Comparison of ENCODE assay signal across 18 mouse cellular contexts in genomic region chr17:55949400-55949799, GRCm38 (mm10). TPM values are rescaled to one million over a fixed set of nuclear protein-coding genes. Genes with fewer than 3 reads are reported as not detected.
DNase-seq lines count a peak whose midpoint lies in the region; ATAC-seq and TF ChIP-seq lines count a peak whose summit lies in the region.
"Had no signal": no experiment of that assay in that cellular context is flagged by ENCODE, and none has a peak within 500 bp of the region (broad histone marks: within the 10 kb centered on the region; RNA-seq: fewer than 3 reads in every experiment).

Gene Zfp119b, minus strand, starts transcription at chr17:55949500.

- H3K27me3 ChIP-seq in lung, postnatal 0 days (replicated peaks; ENCODE audit: insufficient read depth, low read length), result no peaks in the 10 kb centered on the region

- H3K9me3 ChIP-seq in lung, postnatal 0 days (ENCODE audit: low read length), result no peaks in the 10 kb centered on the region
- H3K9me3 ChIP-seq: embryonic facial prominence, embryonic 10.5 days; forebrain, embryonic 15.5 days; heart, embryonic 13.5 days; intestine, embryonic 15.5 days had no signal

- DNase-seq in lung, postnatal 0 days (ENCODE audit: low spot score), result no peak
- DNase-seq in lung, postnatal 14 days, result no peak
- peak; percentile 32 for DNase-seq in 3T3-L1 (ENCODE audit: low read depth, low spot score)
- no peak for DNase-seq in layer of hippocampus, adult 9-10 months (ENCODE audit: low spot score)
- DNase-seq in liver, result no peak
- DNase-seq: adrenal gland, postnatal 14 days; B cell, adult 2 months; cerebellum, adult 11-12 months; cerebellum, postnatal 10 days; gastrocnemius, postnatal 36 days; heart, postnatal 36 days had no signal

- no peaks in the 10 kb centered on the region for H3K36me3 ChIP-seq in lung, postnatal 0 days (ENCODE audit: insufficient read depth, low read length)
- H3K36me3 ChIP-seq: embryonic facial prominence, embryonic 10.5 days; forebrain, embryonic 15.5 days; heart, embryonic 13.5 days; intestine, embryonic 15.5 days had no signal

- no peak for TF ChIP-seq EP300 in lung, postnatal 0 days (IDR thresholded peaks at IDR 0.05)

- no peak within 1 kb of the TSS for H3K4me3 ChIP-seq in lung, postnatal 0 days (ENCODE audit: low read depth, low read length)
- H3K4me3 ChIP-seq: embryonic facial prominence, embryonic 10.5 days; forebrain, embryonic 15.5 days; heart, embryonic 13.5 days; intestine, embryonic 15.5 days had no signal

- ATAC-seq in lung, postnatal 0 days, result no peak
- ATAC-seq in CD4-positive, CD25-positive, alpha-beta regulatory T cell, adult 4 months, result no peak
- no peak for ATAC-seq in inflammation-experienced regulatory T-cells, adult 6 months
- ATAC-seq: forebrain, embryonic 15.5 days; hindbrain, embryonic 16.5 days; intestine, embryonic 15.5 days had no signal

- no peak within 1 kb of the TSS for H3K4me2 ChIP-seq in lung, postnatal 0 days (replicated peaks; ENCODE audit: low read depth, low read length)
- H3K4me2 ChIP-seq: forebrain, embryonic 15.5 days; heart, embryonic 13.5 days; intestine, embryonic 15.5 days had no signal

- TF ChIP-seq CTCF in lung, postnatal 0 days (IDR thresholded peaks at IDR 0.05), result no peak

- H3K9ac ChIP-seq in lung, postnatal 0 days (replicated peaks; ENCODE audit: low read depth), result no peak within 1 kb of the TSS
- H3K9ac ChIP-seq: forebrain, embryonic 15.5 days; heart, embryonic 13.5 days; intestine, embryonic 15.5 days had no signal

- H3K27ac ChIP-seq in lung, postnatal 0 days (ENCODE audit: low read length), result no peak within 1 kb of the TSS
- H3K27ac ChIP-seq: embryonic facial prominence, embryonic 10.5 days; forebrain, embryonic 15.5 days; heart, embryonic 13.5 days; intestine, embryonic 15.5 days had no signal

- H3K4me1 ChIP-seq in lung, postnatal 0 days (ENCODE audit: insufficient read depth, low read depth, low read length), result no peaks in the 10 kb centered on the region

- WGBS in lung, postnatal 0 days, result 75% methylated on average over 2 of the region's 2 CpGs

RNA-seq across cellular contexts. Expression of gene Zfp119b, which starts in this region (rescaled TPM):
- polyA plus RNA-seq in lung, postnatal 0 days (2015; fragmentation: Nextera tagmentation; extraction: Ambion mirVana), result 10.0 and 11.0 TPM in 2 replicates
- 10 to 100 TPM; 14.3 to 16.2 TPM for polyA plus RNA-seq in CD4-positive, CD25-positive, alpha-beta regulatory T cell, adult 4 months (2017; shearing (Covaris generic))
- polyA plus RNA-seq in inflammation-experienced regulatory T-cells, adult 6 months (2017; shearing (Covaris generic)), result 10 to 100 TPM in 2 of 3 experiments, 1 to 10 TPM in 1; 8.1 to 20.3 (median 17.7) TPM
